Mouse (Mus musculus) urinary bladder, postnatal 4 days (tissue): ENCODE measurements around the gene Myrf.

Experiments used
- DNase-seq, 2 experiments: peaks; one replicate each; pipeline ENCODE4 v3.0.0; 2021 to 2022; ENCODE audit warnings: low spot score in 2 of 2

Gene Myrf

DNA sequence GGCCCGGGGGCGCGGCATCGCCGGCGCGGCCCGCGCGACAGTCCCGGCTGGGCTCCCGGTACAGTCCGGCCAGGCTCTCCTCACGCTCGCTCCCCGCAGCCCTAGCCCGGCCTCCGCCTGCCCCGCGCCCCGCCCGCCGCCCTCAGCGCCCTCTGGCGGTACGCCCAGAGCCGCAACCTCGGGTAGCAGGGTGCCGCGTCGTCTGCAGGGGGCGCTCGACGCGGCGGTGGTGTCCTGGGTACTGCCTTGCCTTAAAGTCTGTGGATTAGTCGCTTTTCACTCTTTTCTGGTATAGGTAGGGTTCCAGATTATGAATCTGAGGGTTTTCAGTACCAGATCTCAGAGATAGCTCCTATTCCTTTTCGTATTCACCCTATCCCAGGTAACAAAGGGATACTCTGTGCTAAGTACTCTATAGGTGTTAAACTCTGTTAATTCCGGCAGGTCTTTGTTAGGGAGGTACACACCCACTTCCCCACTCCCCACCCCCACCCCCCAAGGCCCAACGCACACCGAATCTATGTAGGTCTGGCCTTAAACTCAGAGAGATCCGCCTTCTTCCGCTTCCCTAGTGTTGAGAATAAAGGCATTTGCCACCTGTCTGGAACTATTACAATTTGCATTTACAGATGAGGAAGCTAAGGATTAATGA, at the start of gene Myrf:
Gene Myrf (minus strand): TSS at position 95 of the 652 bp plus-strand sequence.
- DNase-seq: peak; percentile 74 to 85

DNA sequence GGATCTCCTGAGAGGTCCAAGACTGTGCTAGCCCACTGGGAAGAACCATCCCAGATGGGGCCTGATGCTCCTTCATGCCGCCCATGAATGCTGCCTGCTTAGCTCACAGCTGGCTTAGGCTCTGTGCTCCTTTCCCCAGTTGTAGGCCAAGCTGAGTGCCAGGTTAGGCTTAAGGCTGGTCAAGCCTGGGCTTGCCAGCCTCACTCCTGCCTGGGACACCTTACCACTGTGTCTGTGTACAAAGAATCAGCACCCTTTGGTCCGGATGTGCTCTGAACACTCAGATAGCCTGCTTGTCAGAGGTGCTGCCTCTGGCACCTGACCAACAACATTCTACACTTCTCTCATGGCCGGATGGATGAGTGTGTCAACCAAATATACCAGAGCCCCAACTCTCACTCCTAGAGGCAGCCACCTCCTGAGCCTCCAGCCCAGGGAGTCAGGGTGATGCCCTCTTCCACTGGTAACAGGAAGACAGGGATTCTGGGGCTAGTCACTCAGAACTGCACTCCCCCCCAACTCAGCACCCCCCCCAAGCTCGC, 49.1 kb upstream of the Myrf start:
- no peak for DNase-seq

DNA sequence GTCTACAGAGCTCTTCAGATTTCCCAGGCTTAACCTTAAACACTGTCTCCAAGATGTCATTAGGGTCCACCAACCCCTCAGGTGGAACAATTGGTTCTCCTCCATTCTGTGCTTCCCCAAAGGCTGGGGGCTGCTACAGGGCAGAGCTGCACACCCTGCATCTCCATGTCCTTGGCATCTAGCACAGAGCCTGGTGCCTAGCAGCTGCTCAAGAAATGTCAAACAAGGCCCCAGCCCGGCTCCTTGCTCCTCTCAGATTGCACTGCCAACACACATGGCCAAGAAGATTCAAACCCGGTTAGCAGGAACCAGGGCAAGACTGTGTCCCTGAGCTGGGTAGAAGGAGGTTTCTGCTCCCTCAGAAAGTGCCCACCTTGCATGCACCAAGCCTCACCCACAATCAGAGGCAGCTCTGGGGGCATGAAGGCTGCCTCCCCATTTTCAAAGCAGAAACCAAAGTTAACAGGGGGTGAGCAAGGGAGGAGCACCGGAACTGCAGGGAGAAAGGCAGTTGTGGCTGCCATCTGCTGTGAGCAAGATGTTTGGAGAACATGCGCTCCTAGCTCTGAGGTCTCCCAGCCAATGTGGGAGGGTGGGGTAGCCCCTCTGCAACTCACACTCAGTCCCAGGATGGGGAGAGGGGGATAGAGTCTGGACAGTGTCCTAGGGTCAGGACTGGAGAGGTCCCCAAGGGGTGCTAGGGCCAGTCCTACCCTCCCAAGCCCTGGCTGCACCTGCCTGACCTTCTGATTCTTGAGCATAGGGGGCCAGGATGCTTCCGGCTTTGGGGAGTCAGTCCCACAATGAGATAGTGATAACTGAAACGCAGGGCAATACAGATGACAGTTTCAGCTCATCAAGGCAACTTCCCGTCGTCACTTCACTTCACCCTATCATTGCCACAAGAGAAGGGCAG, 47.8 kb upstream of the Myrf start:
- DNase-seq: no peak

DNA sequence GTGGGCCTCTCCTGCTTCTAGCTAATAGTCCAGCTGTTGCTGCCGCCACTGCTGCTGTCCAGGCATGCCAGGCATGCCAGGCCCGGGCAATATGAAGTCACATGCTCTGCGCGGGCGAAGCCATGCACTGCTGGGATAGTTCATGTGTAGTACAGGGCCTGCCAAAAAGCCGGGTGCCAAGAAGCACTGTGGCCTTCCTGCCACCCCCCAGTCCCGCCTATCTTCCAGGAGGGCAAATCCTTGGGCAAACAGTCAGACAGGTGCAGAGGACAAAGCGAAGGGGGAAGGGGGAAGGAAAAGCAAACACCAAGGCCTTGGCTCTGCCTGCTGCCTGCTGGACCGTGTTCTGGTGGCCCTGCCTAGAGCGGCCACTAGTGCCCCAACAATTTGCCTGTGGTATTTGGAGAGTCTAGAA, 45.9 kb upstream of the Myrf start:
- no peak for DNase-seq

DNA sequence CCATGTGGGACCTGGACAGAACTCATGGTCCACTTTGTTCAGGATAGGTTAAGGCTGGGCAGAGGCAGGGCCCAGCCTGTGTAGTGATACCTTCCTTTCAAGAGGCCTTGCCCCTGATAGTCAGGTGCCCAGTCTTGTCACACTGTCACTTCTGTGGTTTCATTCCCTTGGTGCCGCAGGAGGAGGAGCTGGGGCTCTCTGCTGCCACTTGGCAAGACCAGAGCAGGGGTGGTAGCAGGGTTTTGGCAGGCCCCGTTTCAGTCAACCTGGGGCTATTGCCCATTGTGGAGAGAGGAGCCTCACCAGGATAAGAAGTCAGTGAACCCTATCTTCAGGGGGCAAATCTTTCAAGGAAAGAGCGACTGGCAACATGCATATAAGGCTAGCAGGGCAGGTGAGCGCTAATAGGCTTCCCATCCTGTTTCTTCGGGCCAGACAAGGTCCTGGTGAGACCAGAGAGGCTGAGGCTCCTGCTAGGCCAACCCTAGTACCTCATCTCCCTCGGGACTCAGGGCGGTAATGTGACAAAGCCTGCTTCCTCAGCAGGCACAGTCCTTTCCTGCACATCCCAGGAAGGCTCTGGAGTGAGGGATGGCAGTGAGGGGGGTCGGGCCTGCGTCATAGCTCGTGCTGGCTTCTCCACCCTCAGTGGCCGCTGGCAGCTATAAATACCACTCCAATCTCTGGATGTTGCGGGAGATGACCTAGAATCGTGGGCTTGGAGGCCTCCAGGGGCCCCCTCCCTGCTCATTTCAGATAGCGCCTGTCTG, 40.4 kb upstream of the Myrf start:
- DNase-seq: no peak

DNA sequence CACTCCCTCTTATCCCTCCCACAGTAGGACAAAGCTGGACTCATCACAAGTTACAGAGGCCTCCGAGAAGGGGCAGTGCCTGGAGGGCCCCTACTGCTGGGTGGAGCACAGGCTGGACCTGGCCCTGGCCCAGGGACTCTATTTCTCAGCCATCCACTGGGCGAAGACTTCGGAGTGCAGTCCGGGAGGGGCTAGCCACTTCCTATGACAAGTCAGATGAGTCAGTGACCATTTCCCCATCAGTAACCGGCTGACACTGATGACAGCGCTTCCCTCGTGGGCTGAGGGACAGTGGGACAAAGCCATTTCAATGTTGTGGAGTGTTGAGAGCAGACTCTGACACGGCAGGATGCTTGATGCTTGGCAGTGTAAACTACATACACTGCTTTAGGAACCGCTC, 39.1 kb upstream of the Myrf start:
- DNase-seq: no peak

DNA sequence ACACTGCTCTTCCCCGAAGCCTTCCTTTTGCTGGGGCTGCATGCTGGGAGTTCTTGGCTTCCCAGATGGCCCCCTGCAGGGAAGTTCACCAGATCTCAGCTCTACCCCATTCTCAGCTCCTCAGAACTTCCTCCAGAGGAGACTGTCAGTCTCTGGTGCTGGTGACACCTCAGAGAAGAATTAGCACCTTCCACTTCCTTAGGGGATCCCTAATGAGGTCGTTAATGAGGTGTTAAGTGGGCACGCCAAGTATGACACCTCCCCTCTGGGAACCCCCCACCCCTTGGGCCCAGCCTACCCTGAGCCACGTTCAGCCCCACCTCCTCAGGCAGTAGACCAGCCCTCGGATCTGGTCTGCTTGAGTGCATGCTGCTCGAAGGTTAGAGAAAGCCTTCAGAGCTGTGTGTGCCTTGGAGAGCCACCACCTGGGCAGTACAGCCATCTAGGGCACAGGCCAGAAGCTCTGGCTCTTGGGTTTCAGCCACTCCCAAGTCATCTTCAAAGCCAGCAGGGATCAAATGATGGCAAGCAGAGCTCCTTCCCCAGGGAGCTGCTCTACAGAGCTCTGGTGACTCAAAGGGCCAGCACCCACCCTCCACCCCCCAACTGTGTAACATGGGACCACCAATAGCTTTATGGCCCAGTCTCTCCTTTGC, 38.2 kb upstream of the Myrf start:
- DNase-seq: no peak

DNA sequence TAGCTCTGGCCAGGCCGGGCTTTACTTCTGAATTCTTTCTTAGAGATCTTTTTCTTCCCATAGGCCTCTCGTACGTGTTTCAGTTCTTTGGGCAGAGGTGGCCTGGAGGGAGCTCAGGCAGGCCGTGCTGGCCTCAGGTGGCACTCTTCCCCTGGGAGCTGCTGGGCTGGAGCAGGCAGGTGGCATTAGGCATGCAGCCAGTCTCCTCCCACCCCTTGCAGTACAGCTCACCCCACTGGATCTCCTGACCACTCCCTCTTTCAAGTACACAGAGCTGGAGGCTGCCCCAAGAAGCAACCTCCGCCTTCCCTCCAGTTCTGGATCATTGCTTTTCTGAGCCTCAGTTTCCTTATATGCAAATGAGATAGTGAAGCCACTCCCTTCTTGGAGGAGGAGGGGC, 37.2 kb upstream of the Myrf start:
- no peak for DNase-seq

DNA sequence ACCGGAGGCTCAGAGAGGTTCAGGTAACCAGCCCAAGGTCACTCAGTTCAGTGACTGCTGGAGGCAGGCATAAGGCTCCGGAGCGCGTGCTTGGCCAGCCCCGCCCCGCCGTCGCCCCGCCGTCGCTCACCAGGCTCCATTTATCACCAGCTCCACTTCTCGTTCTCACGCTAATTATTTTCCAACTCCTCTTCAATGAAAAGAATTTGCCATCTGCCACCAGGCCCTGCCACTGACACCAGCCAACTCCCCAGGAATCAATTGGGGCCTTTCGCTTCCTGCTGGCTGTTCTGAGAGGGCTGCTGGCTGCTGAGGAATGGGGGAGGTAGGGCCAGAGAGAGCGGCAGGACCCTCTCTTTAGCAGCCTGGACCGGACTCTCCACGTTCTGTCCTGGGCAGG, 36.8 kb upstream of the Myrf start:
- DNase-seq: no peak

DNA sequence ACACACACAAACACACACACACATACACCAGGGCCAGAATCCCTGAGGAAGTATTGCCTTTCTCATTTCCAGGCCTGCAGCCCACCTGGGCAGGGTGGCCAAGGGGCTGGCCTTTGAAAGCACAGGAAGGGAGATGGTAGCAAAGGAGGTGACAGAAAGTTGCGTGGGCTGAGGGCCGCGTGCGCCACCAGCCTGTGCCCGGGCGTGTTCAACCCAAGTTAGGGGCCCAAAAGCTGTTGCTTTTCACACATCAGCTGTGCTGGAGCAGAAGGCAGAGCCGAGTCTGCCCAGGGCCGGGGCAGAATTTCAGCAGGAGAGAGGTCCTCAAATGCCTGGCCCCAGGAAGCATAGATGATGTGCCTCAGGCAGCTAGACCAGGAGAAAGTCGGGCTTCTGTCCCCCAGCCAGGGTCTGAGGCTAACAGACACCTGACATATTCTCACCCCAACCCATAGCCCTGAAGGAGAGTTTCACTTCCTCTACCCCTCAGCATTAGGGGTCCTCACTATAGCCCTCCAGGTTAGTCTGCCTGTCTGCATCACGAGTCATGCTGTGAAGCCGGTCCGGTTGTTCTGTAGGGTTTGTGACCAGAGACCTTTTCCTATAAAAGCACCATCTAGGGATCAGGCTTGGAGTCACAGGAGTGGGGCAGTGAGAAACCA, 36.1 kb upstream of the Myrf start:
- DNase-seq: no peak

DNA sequence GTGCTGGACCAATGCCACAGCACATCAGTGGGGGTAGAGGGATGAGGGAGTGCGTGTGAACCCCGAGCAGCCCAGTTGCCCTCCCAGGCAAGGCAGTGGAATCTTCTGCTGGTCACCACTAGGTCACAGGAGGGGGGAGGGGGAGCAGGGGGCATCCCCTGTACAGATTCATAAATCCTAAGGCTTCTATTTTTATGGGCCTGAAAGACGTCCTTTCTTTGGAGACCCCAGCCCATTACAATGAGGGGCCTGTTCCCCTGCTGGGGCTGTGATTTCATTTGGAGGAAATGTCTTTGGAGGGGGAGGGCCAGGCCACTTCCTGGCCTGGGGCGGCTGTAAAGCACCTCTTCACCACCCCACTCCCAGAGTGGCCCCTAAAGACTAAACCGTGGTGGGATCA, 33.5 kb upstream of the Myrf start:
- no peak for DNase-seq

DNA sequence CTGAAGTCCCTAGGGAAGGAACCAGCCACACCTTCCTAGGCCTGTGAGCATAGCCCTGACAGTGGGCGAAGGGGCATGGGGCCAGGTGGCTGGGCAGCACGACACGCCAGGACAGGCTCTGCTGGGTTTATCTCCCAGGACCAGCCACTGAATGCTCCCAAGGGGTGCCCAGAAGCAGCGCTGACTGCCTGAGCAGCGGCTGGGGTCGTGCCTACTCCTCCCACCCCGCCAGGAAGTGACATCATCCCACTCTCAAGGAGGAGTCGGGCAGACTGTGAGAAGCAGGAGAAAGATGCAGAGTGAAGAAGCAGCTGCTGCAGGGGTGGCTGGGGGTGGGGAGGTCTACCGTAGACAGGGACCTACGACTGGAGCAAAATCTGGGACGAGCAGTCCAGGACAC, 32.2 kb upstream of the Myrf start:
- DNase-seq: no peak

DNA sequence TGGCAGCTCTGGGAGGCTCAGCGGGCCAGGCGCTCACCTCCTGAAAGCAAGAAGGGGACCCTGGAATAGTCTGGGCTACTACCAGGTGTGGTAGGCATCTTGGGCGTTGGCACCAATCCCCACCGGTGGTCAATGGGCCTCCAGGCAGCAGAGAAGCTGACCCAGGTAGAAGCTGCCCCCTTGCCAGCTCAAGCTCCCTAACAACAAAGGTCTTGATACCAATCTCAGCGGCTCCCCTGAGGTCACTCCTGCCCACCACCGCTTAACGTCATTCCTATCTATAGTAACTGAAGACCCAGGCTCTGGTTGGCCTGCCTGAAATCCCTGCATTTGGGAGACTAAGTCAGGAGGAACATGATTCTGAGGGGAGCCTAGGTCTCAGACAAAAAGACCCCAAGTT, 31.0 kb upstream of the Myrf start:
- DNase-seq: no peak

DNA sequence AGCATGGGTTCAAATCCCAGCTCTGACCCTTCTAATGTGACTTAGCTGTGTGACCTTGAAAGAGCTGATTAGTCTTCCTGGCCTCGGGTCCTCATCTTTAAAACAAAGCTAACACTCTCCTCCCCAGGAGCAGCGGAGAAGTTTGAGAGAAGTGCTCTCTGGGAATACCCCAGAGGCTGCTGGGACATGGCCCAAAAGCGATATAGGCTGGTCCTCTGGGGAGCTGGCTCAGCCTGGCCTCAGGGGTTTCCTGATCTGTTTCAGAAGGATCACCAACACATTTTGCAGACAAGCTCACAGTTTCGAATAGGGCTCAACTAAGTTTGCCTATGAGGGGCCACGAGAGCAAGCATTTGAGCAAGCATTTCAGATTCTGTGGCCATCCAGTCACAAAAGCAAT, 29.8 kb upstream of the Myrf start:
- DNase-seq: no peak

DNA sequence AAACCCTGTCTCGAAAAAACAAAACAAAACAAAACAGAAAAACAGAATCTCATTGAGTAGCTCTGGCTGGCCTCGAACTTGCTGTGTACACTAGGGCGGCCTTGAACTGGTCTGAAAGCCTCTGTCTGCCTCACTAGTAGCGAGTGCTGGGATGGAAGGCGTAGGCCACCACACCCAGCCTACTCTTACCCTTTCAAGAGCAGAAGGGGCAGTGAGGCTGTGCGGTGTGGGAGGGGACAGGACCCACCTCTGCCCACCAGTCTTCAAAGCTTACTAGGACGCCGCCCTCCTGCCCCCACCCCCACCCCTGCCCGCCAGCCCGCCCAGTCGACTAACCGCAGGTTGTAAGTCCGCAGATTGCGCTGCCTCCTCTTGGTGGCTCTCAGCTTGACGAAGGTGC, 28.3 kb upstream of the Myrf start:
- no peak for DNase-seq

DNA sequence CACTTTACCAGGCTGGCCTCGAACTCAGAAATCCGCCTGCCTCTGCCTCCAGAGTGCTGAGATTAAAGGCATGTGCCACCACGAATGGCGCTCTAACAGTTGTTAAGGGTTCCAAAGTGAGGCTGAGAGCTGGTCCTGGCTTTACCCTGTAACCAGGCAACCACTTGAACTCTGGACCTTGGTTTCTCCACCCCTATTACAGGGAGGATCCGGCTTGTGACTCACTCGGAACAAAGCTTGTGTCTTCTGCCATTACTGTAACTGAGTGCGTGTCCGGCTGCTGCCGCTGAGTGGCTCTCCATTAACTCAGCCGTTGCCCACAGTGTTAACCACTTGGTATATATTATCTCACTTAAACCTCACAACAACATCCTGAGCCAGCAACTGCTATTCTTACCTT, 27.4 kb upstream of the Myrf start:
- no peak for DNase-seq

DNA sequence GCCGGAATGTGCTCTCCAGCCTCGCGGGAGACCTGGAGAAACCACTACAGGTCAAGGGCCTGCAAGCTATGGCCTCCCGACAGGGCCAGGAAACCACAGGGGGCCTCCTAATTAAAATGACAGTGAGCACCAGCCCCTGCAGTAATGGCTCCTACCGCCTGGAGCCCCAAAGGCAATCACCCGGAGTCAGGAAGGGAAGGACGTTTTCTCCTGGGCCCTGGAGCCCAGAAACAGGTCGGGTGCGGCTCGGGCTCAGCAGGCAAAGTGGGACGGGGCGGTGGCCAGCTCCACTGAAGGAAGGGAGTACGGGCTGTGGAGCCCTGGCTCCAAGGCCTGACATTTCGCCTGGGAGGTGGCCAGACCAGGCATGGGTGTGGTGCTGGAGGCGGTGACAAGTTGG, 26.5 kb upstream of the Myrf start:
- peak in 1 of 2 experiments; percentile 46 for DNase-seq

DNA sequence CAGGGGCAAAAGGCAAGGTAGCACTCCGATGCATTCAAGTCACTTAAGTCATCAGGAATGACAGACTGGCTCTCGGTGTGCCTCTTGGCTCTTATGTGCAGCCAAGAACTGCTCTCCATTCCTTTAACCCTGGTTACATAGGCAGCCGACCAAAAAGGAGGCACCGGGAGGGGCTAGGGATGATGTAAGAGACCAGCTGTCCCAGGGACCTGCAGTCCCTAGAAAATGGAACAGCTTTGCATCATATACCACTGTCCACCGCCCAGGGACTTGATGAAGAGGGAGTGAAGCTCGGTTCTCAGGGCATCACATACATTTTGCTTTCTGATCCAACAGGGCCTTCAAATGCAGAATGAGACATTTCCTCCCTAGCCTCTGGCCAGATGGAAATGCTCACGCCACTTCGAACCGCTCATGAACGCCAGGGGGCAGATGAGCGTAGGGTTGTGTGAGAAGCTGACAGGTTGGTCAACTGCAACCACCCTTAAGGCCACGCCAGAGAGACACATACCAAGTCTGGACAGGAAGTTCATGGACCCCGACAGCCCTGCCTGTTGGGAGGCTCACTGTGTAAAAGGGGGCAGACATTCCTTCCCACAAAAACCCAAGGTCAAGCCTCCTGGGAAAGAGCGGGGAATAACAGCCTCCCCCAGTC, 25.8 kb upstream of the Myrf start:
- DNase-seq: peak; percentile 77 to 87

DNA sequence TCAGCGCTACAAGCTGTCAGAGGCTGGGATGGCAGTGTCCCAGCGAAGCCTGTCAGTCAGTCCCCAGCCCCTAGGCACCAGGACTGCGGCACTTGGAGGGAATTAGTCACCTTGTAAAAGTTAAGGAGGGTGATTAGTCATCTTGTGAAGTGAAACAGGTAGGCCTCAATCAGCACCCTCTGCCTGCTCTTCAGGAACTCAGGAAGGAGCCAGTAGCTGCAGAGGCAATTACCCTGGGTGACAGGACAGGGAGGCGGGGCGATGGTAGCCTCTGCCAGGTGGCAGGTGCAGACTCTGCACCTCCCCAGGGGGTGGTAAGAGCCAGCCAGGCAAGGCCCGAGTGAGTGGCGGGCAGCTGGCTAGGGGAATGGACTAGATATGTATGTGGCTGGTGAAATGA, 20.8 kb upstream of the Myrf start:
- no peak for DNase-seq

DNA sequence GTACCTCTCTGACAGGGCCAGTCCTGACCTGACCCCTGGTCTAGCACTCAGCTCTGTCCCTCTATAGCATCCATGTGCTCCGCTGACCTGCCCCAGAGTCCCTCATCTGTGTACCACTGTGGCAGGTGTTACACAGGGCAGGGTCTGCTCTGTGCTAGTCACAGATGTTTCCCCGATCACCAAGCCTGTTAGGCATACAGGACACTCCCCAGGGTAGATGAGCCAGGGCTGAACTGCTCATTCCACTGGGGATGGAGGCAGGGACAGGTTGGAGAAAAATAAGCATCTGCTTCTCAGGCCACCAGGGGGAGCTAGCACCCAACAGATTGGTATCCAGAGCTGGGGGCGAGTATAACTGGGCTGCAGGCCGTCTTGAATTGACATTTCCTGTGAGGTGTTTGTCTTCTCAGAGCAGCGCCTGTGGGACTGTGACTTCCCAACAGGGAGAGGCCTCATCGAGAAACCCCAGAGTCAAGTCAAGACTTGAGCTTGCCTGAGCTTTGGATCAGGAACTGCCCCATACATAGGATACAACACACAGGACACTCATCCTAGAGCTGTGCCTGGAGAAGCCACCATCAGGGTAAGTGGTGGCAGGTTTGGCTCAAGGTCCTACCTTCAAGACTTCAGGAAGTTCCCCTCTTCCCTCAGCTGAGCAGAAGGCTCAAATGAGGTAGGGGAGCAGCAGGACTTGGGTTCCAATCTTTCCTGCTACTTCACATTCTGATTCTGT, 17.9 kb upstream of the Myrf start:
- peak; percentile 59 to 88 for DNase-seq
